Mouse (Mus musculus): ENCODE data around the gene Cdk4. TPM values are rescaled to one million over a fixed set of nuclear protein-coding genes. Genes with fewer than 3 reads are reported as not detected.

Cdk4 gene
- polyA plus RNA-seq, 1 experiment from 2014 or later: 3,066 TPM

Other genes starting within 250 kb of the Cdk4 start
- gene Atp23, start 162.2 kb upstream of the Cdk4 start, polyA plus RNA-seq (2016; fragmentation: Nextera tagmentation; extraction: Ambion mirVana): 19.9 and 21.2 TPM in 2 replicates
- gene Ctdsp2, start 84.8 kb upstream of the Cdk4 start, polyA plus RNA-seq (2016; fragmentation: Nextera tagmentation; extraction: Ambion mirVana): 42.3 and 42.5 TPM in 2 replicates
- 0.06 and 0.10 TPM in 2 replicates for gene Avil, start 62.8 kb upstream of the Cdk4 start, polyA plus RNA-seq (2016; fragmentation: Nextera tagmentation; extraction: Ambion mirVana)
- gene Tsfm, start 32.7 kb upstream of the Cdk4 start, polyA plus RNA-seq (2016; fragmentation: Nextera tagmentation; extraction: Ambion mirVana): 110 and 117 TPM in 2 replicates
- 62.1 and 65.2 TPM in 2 replicates for gene Mettl1, start 22.1 kb upstream of the Cdk4 start, polyA plus RNA-seq (2016; fragmentation: Nextera tagmentation; extraction: Ambion mirVana)
- 0.18 and 0.21 TPM in 2 replicates for gene Eef1akmt3, start 22.0 kb upstream of the Cdk4 start, polyA plus RNA-seq (2016; fragmentation: Nextera tagmentation; extraction: Ambion mirVana)
- 0.11 and 0.16 TPM in 2 replicates for gene Cyp27b1, start 15.3 kb upstream of the Cdk4 start, polyA plus RNA-seq (2016; fragmentation: Nextera tagmentation; extraction: Ambion mirVana)
- 1.1 and 1.2 TPM in 2 replicates for gene March9, start 3.4 kb upstream of the Cdk4 start, polyA plus RNA-seq (2016; fragmentation: Nextera tagmentation; extraction: Ambion mirVana)
- gene Tspan31, start 6.7 kb downstream of the Cdk4 start, polyA plus RNA-seq (2016; fragmentation: Nextera tagmentation; extraction: Ambion mirVana): 188 and 190 TPM in 2 replicates
- gene Agap2, start 11.8 kb downstream of the Cdk4 start, polyA plus RNA-seq (2016; fragmentation: Nextera tagmentation; extraction: Ambion mirVana): 0.10 and 0.23 TPM in 2 replicates
- 54.2 and 57.6 TPM in 2 replicates for gene Os9, start 57.6 kb downstream of the Cdk4 start, polyA plus RNA-seq (2016; fragmentation: Nextera tagmentation; extraction: Ambion mirVana)
- gene B4galnt1, start 101.7 kb downstream of the Cdk4 start, polyA plus RNA-seq (2016; fragmentation: Nextera tagmentation; extraction: Ambion mirVana): 4.0 and 5.0 TPM in 2 replicates
- 1.9 and 2.0 TPM in 2 replicates for gene Slc26a10, start 117.1 kb downstream of the Cdk4 start, polyA plus RNA-seq (2016; fragmentation: Nextera tagmentation; extraction: Ambion mirVana)
- gene Arhgef25, start 126.5 kb downstream of the Cdk4 start, polyA plus RNA-seq (2016; fragmentation: Nextera tagmentation; extraction: Ambion mirVana): 23.7 and 25.7 TPM in 2 replicates
- 106 and 108 TPM in 2 replicates for gene Dtx3, start 132.2 kb downstream of the Cdk4 start, polyA plus RNA-seq (2016; fragmentation: Nextera tagmentation; extraction: Ambion mirVana)
- 21.3 and 21.4 TPM in 2 replicates for gene Pip4k2c, start 148.1 kb downstream of the Cdk4 start, polyA plus RNA-seq (2016; fragmentation: Nextera tagmentation; extraction: Ambion mirVana)
- gene Kif5a, start 199.8 kb downstream of the Cdk4 start, polyA plus RNA-seq (2016; fragmentation: Nextera tagmentation; extraction: Ambion mirVana): 6.6 and 7.9 TPM in 2 replicates
- 192 and 206 TPM in 2 replicates for gene Dctn2, start 202.8 kb downstream of the Cdk4 start, polyA plus RNA-seq (2016; fragmentation: Nextera tagmentation; extraction: Ambion mirVana)
- 9.1 and 11.4 TPM in 2 replicates for gene Mbd6, start 225.5 kb downstream of the Cdk4 start, polyA plus RNA-seq (2016; fragmentation: Nextera tagmentation; extraction: Ambion mirVana)
- gene Mars, start 248.3 kb downstream of the Cdk4 start, polyA plus RNA-seq (2016; fragmentation: Nextera tagmentation; extraction: Ambion mirVana): 191 and 202 TPM in 2 replicates

Data from forebrain, embryonic 10.5 days (tissue).